Mouse (Mus musculus) myocyte (in vitro differentiated cells): ENCODE data around the gene Slu7. TPM values are rescaled to one million over a fixed set of nuclear protein-coding genes. Genes with fewer than 3 reads are reported as not detected.

Experiments
- H3K27me3 ChIP-seq: one replicate; pipeline ENCODE4 v1.6.1; 2011; ENCODE audit not compliant: control insufficient read depth, insufficient read depth, insufficient read length
- H3K36me3 ChIP-seq: one replicate; pipeline ENCODE4 v1.6.1; 2011; ENCODE audit not compliant: control insufficient read depth, insufficient read depth
- H3K4me2 ChIP-seq: one replicate; pipeline ENCODE4 v1.6.1; 2011; ENCODE audit warnings: low read depth, control low read depth
- H3K4me3 ChIP-seq: one replicate; pipeline ENCODE4 v1.5.1; 2011; ENCODE audit warnings: mild to moderate bottlenecking, control low read depth, moderate library complexity
- H3K79me2 ChIP-seq: one replicate; pipeline ENCODE4 v1.6.1; 2011; ENCODE audit not compliant: control insufficient read depth, insufficient read depth
- H3ac ChIP-seq: one replicate; pipeline ENCODE4 v1.6.1; 2011; ENCODE audit not compliant: control insufficient read depth, insufficient read length
- CEBPB ChIP-seq: IDR thresholded peaks from 2 replicates; pipeline ENCODE4 v1.6.1; 2011; ENCODE audit warnings: mild to moderate bottlenecking, moderate library complexity; ENCODE audit not compliant: poor library complexity, insufficient read depth, severe bottlenecking
- E2F4 ChIP-seq: IDR thresholded peaks from one replicate; pipeline ENCODE4 v1.6.1; 2011; ENCODE audit warnings: mild to moderate bottlenecking, control low read depth, moderate library complexity; ENCODE audit not compliant: insufficient read depth
- MAX ChIP-seq: IDR thresholded peaks from one replicate; pipeline ENCODE4 v1.6.1; 2011; ENCODE audit warnings: low read depth, mild to moderate bottlenecking, control low read depth
- MYOD1 ChIP-seq, 3 experiments: IDR thresholded peaks; one replicate each; pipeline ENCODE4 v1.6.1; 2011; ENCODE audit warnings: control low read depth in 2 of 3, low read depth in 2 of 3, mild to moderate bottlenecking in 2 of 3, moderate library complexity in 1 of 3; ENCODE audit not compliant: insufficient read length in 2 of 3, control insufficient read depth in 1 of 3
- MYOG ChIP-seq, 3 experiments: IDR thresholded peaks; one replicate each; pipeline ENCODE4 v1.6.1; 2011; ENCODE audit warnings: control low read depth in 2 of 3, low read depth in 2 of 3, mild to moderate bottlenecking in 2 of 3; ENCODE audit not compliant: insufficient read length in 2 of 3, control insufficient read depth in 1 of 3, insufficient read depth in 1 of 3
- POLR2A ChIP-seq: IDR thresholded peaks from one replicate; pipeline ENCODE4 v1.6.1; 2011; ENCODE audit warnings: low read depth, mild to moderate bottlenecking, control low read depth, moderate library complexity; ENCODE audit not compliant: insufficient read length
- POLR2AphosphoS2 ChIP-seq: IDR thresholded peaks from one replicate; pipeline ENCODE4 v1.6.1; 2011; ENCODE audit warnings: low read depth, control low read depth; ENCODE audit not compliant: insufficient read length
- REST ChIP-seq: IDR thresholded peaks from one replicate; pipeline ENCODE4 v1.6.1; 2011; ENCODE audit warnings: mild to moderate bottlenecking, control low read depth, moderate library complexity; ENCODE audit not compliant: insufficient read depth, insufficient read length
- SRF ChIP-seq: IDR thresholded peaks from one replicate; pipeline ENCODE4 v1.6.1; 2011; ENCODE audit warnings: low read depth; ENCODE audit not compliant: control insufficient read depth, insufficient read length
- TCF12 ChIP-seq: IDR thresholded peaks from one replicate; pipeline ENCODE4 v1.6.1; 2011; ENCODE audit warnings: mild to moderate bottlenecking, control low read depth; ENCODE audit not compliant: poor library complexity, insufficient read depth, severe bottlenecking
- TCF3 ChIP-seq: IDR thresholded peaks from one replicate; pipeline ENCODE4 v1.6.1; 2011; ENCODE audit warnings: low read depth, control low read depth; ENCODE audit not compliant: insufficient read length
- USF1 ChIP-seq: IDR thresholded peaks from one replicate; pipeline ENCODE4 v1.6.1; 2011; ENCODE audit warnings: low read depth, mild to moderate bottlenecking, control low read depth, moderate library complexity
- polyA plus RNA-seq: library from polyadenylated mRNA; unstranded; fragments of >200 nt; fragmentation: generic; extraction: Trizol; gene quantifications from one replicate; pipeline ENCODE4 v1.2.1, GENCODE M21; 2012; ENCODE audit warnings: missing spikeins

Slu7 gene
- polyA plus RNA-seq, 1 experiment: 22.0 TPM

GRCm38 (mm10) chr11:43473635-43474224, 40.2 kb downstream of the Slu7 start:
- TF ChIP-seq REST (no peak), POLR2AphosphoS2 (no peak), TCF3 (no peak), POLR2A (no peak), MYOD1 (IDR thresholded peaks at IDR 0.05; ENCODE audit: control insufficient read depth in 1 of 3, insufficient read length in 2 of 3, low read depth in 2 of 3) (no peak), SRF (no peak), E2F4 (no peak), MYOG (IDR thresholded peaks at IDR 0.05; ENCODE audit: control insufficient read depth in 1 of 3, insufficient read depth in 1 of 3, insufficient read length in 2 of 3, low read depth in 2 of 3) (no peak), TCF12 (no peak), USF1 (no peak), CEBPB (no peak), MAX (no peak)
- no peak overlapping the region for H3ac ChIP-seq
- H3K36me3 ChIP-seq: no peaks in the 10 kb centered on the region
- no peaks in the 10 kb centered on the region for H3K79me2 ChIP-seq
- H3K4me3 ChIP-seq: no peak overlapping the region
- peak overlapping the region; percentile 52 for H3K4me2 ChIP-seq
- H3K27me3 ChIP-seq: no peaks in the 10 kb centered on the region

GRCm38 (mm10) chr11:43474225-43474774, 40.8 kb downstream of the Slu7 start, which contains the start of gene C1qtnf2:
Gene C1qtnf2 (plus strand): TSS chr11:43474276.
- Histone ChIP-seq H3K79me2 (no peaks in the 10 kb centered on the region), H3K27me3 (no peaks in the 10 kb centered on the region), H3K4me3 (no peak within 1 kb of the TSS), H3K4me2 (peak within 1 kb of the TSS; percentile 52), H3ac (no peak within 1 kb of the TSS), H3K36me3 (no peaks in the 10 kb centered on the region)
- TF ChIP-seq USF1 (peak; percentile 71), MAX (no peak)

- no peaks in the 10 kb centered on the region for H3K27me3 ChIP-seq
- no peaks in the 10 kb centered on the region for H3K36me3 ChIP-seq
- no peak overlapping the region for H3ac ChIP-seq
- no peak for TF ChIP-seq MYOD1 (IDR thresholded peaks at IDR 0.05; ENCODE audit: control insufficient read depth in 1 of 3, insufficient read length in 2 of 3, low read depth in 2 of 3)
- TF ChIP-seq USF1: no peak
- no peak for TF ChIP-seq POLR2A
- TF ChIP-seq E2F4: no peak
- TF ChIP-seq SRF: no peak
- no peak for TF ChIP-seq REST
- TF ChIP-seq POLR2AphosphoS2: no peak
- no peak for TF ChIP-seq MYOG (IDR thresholded peaks at IDR 0.05; ENCODE audit: control insufficient read depth in 1 of 3, insufficient read depth in 1 of 3, insufficient read length in 2 of 3, low read depth in 2 of 3)
- no peak for TF ChIP-seq TCF3
- no peak for TF ChIP-seq MAX
- no peak for TF ChIP-seq CEBPB
- no peak for TF ChIP-seq TCF12
- no peaks in the 10 kb centered on the region for H3K79me2 ChIP-seq
- H3K4me3 ChIP-seq: no peak overlapping the region
- no peak overlapping the region for H3K4me2 ChIP-seq
Measured at GRCm38 (mm10) chr11:43479376-43479775, 45.8 kb downstream of the Slu7 start.

DNA sequence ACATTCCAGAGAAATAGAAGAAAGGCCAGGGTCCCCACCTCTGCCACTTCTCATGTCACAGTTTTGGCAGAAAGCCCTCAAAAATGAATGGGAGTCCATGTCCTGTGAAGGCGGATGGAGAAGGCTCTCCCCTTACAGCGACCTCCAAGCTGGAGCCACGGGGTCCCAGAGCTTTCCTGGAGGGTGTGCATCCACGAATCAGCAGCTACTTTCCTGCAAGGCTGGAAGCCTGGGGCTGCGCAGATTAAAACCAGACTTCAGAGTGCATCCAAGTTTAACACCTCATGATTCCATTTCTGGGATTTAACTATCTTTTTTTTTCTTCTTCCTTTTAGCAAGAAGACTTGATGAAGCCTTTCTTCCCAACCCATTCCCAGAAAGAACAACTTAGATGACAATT, 47.0 kb downstream of the Slu7 start:
- peaks cover 9% of the 10 kb centered on the region for H3K27me3 ChIP-seq
- no peak overlapping the region for H3K4me2 ChIP-seq
- no peaks in the 10 kb centered on the region for H3K79me2 ChIP-seq
- H3K36me3 ChIP-seq: no peaks in the 10 kb centered on the region
- TF ChIP-seq REST (no peak), SRF (no peak), POLR2AphosphoS2 (no peak), TCF12 (no peak), E2F4 (no peak), POLR2A (no peak), MYOD1 (IDR thresholded peaks at IDR 0.05; ENCODE audit: control insufficient read depth in 1 of 3, insufficient read length in 2 of 3, low read depth in 2 of 3) (no peak), MYOG (IDR thresholded peaks at IDR 0.05; ENCODE audit: control insufficient read depth in 1 of 3, insufficient read depth in 1 of 3, insufficient read length in 2 of 3, low read depth in 2 of 3) (no peak), USF1 (no peak), CEBPB (no peak), MAX (no peak), TCF3 (no peak)
- no peak overlapping the region for H3ac ChIP-seq
- no peak overlapping the region for H3K4me3 ChIP-seq
